Mouse (Mus musculus) hindbrain, embryonic 16.5 days (tissue): ENCODE results near the gene Tlx2. TPM values are rescaled to one million over a fixed set of nuclear protein-coding genes. Genes with fewer than 3 reads are reported as not detected.

ENCODE experiments used
- ATAC-seq: fragments of 200-750 bp; cut with Nextera tagmentation; 2 replicates; pipeline ENCODE4 v1.8.0; 2017; ENCODE audit warnings: moderate TSS enrichment, moderate library complexity
- H3K27ac ChIP-seq: fragments of 300-500 bp; sonication (generic); 2 replicates; pipeline ENCODE4 v1.5.1; 2014; ENCODE audit warnings: low read depth, mild to moderate bottlenecking, control low read depth, low read length, moderate library complexity
- H3K27me3 ChIP-seq: fragments of 300-500 bp; sonication (generic); replicated peaks from 2 replicates; pipeline ENCODE4 v1.6.1; 2014; ENCODE audit warnings: low read length; ENCODE audit not compliant: control insufficient read depth, insufficient read depth
- H3K36me3 ChIP-seq: fragments of 300-500 bp; sonication (generic); 2 replicates; pipeline ENCODE4 v1.6.1; 2014; ENCODE audit warnings: mild to moderate bottlenecking, low read length, moderate library complexity, mixed read lengths; ENCODE audit not compliant: control insufficient read depth, insufficient read depth
- H3K4me1 ChIP-seq: fragments of 300-500 bp; sonication (generic); 2 replicates; pipeline ENCODE4 v1.6.1; 2014; ENCODE audit warnings: low read depth, low read length; ENCODE audit not compliant: control insufficient read depth, insufficient read depth
- H3K4me2 ChIP-seq: fragments of 300-500 bp; sonication (generic); 2 replicates; pipeline ENCODE4 v1.6.1; 2014; ENCODE audit warnings: mild to moderate bottlenecking, low read length, control low read depth, moderate library complexity
- H3K4me3 ChIP-seq: fragments of 300-500 bp; sonication (generic); 2 replicates; pipeline ENCODE4 v1.5.1; 2014; ENCODE audit warnings: mild to moderate bottlenecking, low read length, control low read depth, moderate library complexity
- H3K9ac ChIP-seq: fragments of 300-500 bp; sonication (generic); 2 replicates; pipeline ENCODE4 v1.6.1; 2014; ENCODE audit warnings: low read depth, mild to moderate bottlenecking, control low read depth, low read length, moderate library complexity
- H3K9me3 ChIP-seq: fragments of 300-500 bp; sonication (generic); 2 replicates; pipeline ENCODE4 v1.6.1; 2014; ENCODE audit warnings: mild to moderate bottlenecking, low read length, moderate library complexity; ENCODE audit not compliant: control insufficient read depth
- WGBS: fragments of 180-500 bp; shearing (Covaris S2); extraction: QIAGEN DNeasy Blood & Tissue Kit; methylation state at CpG from one replicate; pipeline ENCODE4 v1.1.7; 2014; 5-methylcytosine and 5-hydroxymethylcytosine counted together
- polyA plus RNA-seq: library from polyadenylated mRNA; unstranded; fragments of >200 nt; fragmentation: Nextera tagmentation; extraction: Ambion mirVana; gene quantifications from 2 replicates; pipeline ENCODE4 v1.2.1, GENCODE M21; 2015

Tlx2 gene
- polyA plus RNA-seq: 0.16 and 0.40 TPM in 2 replicates

DNA sequence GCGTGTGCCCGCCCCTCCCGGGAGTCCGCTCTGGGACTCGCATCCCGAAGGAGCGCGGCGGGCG, at the start of gene Tlx2:
Gene Tlx2 (minus strand): TSS at position 47 of the 64 bp plus-strand sequence.
- WGBS: 0% methylated on average over 10 of the region's 10 CpGs
- Histone ChIP-seq H3K4me2 (no peak within 1 kb of the TSS; the same call in 1 of the 2 replicates), H3K9ac (no peak within 1 kb of the TSS)

DNA sequence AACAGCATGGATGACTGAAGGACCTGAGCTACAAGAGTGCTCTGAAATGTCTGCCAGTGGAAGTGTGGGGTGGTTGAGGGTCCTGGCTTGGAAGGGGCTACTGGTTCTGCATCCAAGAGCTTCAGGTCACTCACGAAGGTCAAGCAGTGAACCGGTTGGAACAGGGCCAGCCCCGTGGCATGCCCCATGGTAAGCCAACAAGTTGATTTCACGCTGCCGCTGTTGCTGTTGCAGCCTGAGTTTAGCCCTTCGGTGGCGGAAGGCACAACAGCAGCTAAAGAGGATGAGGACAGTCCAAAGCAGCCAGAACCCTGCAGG, 49.6 kb upstream of the Tlx2 start:
- peaks cover 14% of the 10 kb centered on the region; the same call in 1 of the 2 replicates for H3K36me3 ChIP-seq
- no peak overlapping the region; the same call in 1 of the 2 replicates for H3K9ac ChIP-seq
- H3K27me3 ChIP-seq: no peaks in the 10 kb centered on the region
- 55% methylated on average over 7 of the region's 7 CpGs for WGBS
- H3K4me1 ChIP-seq: peaks cover 55% of the 10 kb centered on the region
- no peak overlapping the region for H3K4me3 ChIP-seq
- peak overlapping the region; percentile 98 for H3K4me2 ChIP-seq
- H3K9me3 ChIP-seq: no peaks in the 10 kb centered on the region
- H3K27ac ChIP-seq: no peak overlapping the region
- no peak for ATAC-seq

More for the DNA sequence above, at the start of gene Tlx2:
- Histone ChIP-seq H3K36me3 (no peaks in the 10 kb centered on the region), H3K9me3 (no peaks in the 10 kb centered on the region), H3K4me1 (peaks cover 7% of the 10 kb centered on the region; the same call in 1 of the 2 replicates), H3K27ac (no peak within 1 kb of the TSS), H3K4me3 (peak within 1 kb of the TSS; percentile 17; the same call in 1 of the 2 replicates), H3K27me3 (peaks cover 75% of the 10 kb centered on the region)
- ATAC-seq: no peak

DNA sequence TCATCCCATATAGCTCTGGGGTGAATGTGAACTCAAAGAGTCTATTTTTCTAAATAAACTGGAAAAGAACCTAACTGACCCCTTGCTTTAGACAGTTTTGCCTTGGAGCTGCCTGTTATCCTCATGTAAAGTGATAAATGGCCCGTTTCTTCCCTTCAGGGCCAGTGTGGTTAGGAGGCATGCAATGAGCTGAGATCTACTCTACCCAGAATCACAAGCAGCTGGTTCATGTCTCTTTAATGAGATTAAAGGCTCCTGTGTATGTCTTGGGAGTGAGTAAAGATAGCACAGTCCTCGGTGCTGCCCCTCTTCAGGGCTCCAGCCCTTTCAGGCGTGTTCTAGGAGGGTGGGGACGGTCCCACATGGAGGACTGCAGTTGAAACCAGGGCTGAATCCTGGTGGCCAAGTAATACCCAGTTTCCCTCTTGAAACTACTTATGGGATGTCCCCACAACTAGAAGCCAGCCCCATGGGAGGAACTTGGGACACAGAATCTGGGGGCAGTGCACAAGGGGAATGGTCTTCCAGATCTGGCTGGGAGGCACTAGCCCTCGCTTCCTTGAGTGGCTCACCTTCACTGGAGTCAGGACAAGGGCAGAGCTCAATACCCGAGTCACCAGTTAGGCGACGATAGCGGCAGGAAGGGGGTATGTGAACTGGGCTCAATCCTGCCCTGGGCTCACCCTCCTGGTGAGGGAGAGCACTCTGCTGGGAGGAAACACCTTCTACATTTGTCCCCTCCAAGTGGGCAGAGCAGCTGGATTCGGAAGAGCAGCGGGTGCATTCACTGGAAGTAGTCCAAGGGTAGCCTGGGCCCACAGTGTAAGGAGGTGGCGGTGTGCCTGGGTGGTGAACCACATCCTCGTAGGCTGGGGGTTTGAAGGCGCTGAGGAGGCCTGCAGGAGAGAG, 49.0 kb upstream of the Tlx2 start:
- Histone ChIP-seq H3K4me3 (no peak overlapping the region), H3K9me3 (no peaks in the 10 kb centered on the region), H3K27ac (no peak overlapping the region), H3K4me1 (peaks cover 53% of the 10 kb centered on the region), H3K4me2 (no peak overlapping the region; the same call in 1 of the 2 replicates), H3K9ac (no peak overlapping the region), H3K36me3 (peaks cover 14% of the 10 kb centered on the region; the same call in 1 of the 2 replicates), H3K27me3 (no peaks in the 10 kb centered on the region)
- 84% methylated on average over 14 of the region's 14 CpGs for WGBS
- no peak for ATAC-seq

DNA sequence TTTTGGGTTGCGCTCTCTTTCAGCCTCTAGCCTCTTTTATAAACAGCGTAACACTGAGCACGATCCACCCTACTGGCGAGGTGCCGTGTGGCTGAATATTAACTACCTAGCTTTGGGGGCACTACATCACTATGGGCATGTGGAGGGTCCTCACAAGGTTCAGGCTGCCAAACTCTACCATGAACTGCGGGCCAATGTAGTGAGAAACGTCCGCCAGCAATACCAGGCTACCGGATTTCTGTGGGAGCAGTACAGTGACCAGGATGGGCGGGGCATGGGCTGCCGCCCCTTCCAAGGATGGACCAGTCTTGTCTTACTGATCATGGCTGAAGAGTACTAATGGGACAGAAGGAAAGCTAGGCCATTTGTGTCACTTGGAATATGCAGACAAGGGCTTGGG, 48.3 kb upstream of the Tlx2 start:
- H3K27me3 ChIP-seq: no peaks in the 10 kb centered on the region
- H3K9me3 ChIP-seq: no peaks in the 10 kb centered on the region
- ATAC-seq: no peak
- H3K27ac ChIP-seq: no peak overlapping the region
- no peak overlapping the region for H3K9ac ChIP-seq
- no peak overlapping the region for H3K4me2 ChIP-seq
- H3K4me3 ChIP-seq: no peak overlapping the region
- WGBS: 78% methylated on average over 11 of the region's 11 CpGs
- H3K36me3 ChIP-seq: peaks cover 12% of the 10 kb centered on the region; the same call in 1 of the 2 replicates
- peaks cover 49% of the 10 kb centered on the region for H3K4me1 ChIP-seq

DNA sequence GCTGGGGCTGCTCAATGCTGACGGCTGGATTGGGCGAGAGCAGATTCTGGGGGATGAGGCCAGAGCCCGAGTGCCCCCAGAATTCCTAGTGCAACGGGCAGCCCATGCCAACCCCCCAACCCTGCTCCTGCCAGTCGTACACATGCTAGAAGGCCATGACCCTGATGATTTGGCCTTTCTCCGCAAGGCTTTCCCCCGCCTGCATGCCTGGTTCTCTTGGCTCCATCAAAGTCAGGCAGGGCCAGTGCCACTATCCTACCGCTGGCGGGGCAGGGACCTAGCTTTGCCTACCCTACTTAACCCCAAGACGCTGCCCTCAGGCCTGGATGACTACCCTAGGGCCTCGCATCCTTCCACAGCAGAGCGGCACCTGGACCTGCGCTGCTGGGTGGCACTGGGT, 47.5 kb upstream of the Tlx2 start:
- Histone ChIP-seq H3K4me1 (peaks cover 43% of the 10 kb centered on the region), H3K9me3 (no peaks in the 10 kb centered on the region), H3K36me3 (peaks cover 12% of the 10 kb centered on the region; the same call in 1 of the 2 replicates), H3K4me3 (no peak overlapping the region), H3K27me3 (no peaks in the 10 kb centered on the region), H3K9ac (no peak overlapping the region), H3K27ac (0 out of 2 replicates have a peak overlapping the region, but pooled peaks have one; percentile 10), H3K4me2 (no peak overlapping the region)
- no peak for ATAC-seq
- 92% methylated on average over 13 of the region's 13 CpGs for WGBS

DNA sequence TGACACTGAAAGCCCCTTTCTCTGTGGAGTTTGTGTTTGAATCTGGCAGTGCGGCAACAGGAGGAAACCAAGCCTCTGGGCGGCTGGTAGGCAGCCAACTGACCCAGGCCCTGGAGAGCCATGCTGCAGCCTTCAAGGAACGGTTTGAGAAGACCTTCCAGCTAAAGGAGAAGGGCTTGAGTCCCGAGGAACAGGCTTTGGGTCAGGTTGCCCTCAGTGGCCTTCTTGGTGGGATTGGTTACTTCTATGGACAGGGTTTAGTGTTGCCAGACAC, 47.0 kb upstream of the Tlx2 start:
- no peak overlapping the region for H3K9ac ChIP-seq
- 82% methylated on average over 4 of the region's 4 CpGs for WGBS
- peaks cover 38% of the 10 kb centered on the region for H3K4me1 ChIP-seq
- no peaks in the 10 kb centered on the region for H3K27me3 ChIP-seq
- H3K9me3 ChIP-seq: no peaks in the 10 kb centered on the region
- no peak for ATAC-seq
- H3K27ac ChIP-seq: no peak overlapping the region
- H3K4me3 ChIP-seq: no peak overlapping the region
- no peak overlapping the region for H3K4me2 ChIP-seq
- H3K36me3 ChIP-seq: peaks cover 12% of the 10 kb centered on the region; the same call in 1 of the 2 replicates

DNA sequence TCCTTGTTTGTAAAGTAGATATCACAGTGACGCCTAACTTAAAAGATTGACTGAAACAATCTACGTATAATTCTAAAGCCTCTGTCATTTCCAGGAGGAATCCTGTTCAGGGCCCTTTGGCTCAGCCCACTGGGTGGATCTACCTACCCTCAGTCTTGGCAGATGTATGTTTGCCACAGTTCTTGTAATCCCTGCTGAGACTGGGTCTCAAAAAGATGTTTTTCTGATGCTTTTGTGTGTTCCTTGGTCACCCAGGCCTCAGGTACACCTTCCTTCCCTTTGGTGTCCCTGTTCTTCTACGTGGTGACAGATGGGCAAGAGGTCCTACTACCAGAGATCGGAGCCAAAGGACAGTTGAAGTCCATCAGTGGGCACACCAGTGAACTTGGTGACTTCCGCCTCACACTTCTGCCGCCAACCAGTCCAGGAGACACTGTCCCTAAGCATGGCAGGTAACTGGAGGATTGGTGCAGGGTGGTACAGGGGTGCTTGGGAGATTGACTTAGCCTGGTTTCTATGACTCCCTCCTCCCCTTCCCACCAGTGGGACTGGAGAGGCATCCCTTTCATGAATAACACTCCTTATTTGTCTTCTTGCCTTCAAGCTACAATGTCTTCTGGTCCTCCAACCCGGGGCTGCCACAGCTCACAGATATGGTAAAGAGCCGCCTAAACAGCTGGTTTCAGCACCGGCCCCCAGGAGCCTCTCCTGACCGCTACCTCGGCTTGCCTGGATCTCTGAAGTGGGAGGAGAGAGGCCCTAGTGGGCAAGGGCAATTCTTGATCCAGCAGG, 46.5 kb upstream of the Tlx2 start:
- Histone ChIP-seq H3K27me3 (no peaks in the 10 kb centered on the region), H3K27ac (no peak overlapping the region), H3K36me3 (peaks cover 12% of the 10 kb centered on the region; the same call in 1 of the 2 replicates), H3K9me3 (no peaks in the 10 kb centered on the region), H3K4me2 (peak overlapping the region; percentile 79), H3K4me1 (peaks cover 34% of the 10 kb centered on the region), H3K9ac (peak overlapping the region; percentile 98), H3K4me3 (peak overlapping the region; percentile 95)
- WGBS: 74% methylated on average over 11 of the region's 11 CpGs
- no peak for ATAC-seq

DNA sequence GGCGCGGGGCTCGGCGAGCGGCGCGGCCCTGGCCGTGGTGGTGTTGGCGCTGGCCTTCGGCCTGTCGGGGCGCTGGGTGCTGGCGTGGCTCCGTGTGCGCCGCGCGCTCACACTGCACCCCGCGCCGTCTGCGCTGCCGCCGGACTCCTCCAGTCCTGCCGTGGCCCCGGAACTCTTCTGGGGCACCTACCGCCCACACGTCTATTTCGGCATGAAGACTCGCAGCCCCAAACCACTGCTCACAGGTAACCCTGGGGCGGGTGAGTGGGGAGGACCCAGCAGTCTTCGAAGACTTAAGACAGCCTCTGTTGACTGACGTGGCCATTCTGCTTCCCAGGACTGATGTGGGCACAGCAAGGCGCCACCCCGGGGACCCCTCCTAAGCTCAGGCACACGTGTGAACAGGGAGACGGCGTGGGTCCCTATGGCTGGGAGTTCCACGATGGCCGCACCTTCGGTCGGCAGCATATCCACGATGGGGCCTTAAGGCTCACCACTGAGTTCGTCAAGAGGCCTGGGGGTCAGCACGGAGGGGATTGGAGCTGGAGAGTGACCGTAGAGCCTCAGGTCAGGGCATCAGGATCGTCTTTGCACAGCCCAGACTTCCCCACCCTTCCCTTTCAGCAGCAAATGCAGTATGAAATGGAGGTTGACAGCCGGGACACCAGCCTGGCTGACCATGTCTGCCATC, 45.7 kb upstream of the Tlx2 start:
- Histone ChIP-seq H3K36me3 (peaks cover 12% of the 10 kb centered on the region; the same call in 1 of the 2 replicates), H3K27me3 (no peaks in the 10 kb centered on the region), H3K27ac (peak overlapping the region; percentile 87), H3K9ac (peak overlapping the region; percentile 98), H3K4me1 (peaks cover 34% of the 10 kb centered on the region), H3K9me3 (no peaks in the 10 kb centered on the region), H3K4me3 (peak overlapping the region; percentile 95), H3K4me2 (peak overlapping the region; percentile 79)
- under 1% methylated on average over 33 of the region's 48 CpGs for WGBS
- ATAC-seq: peak; percentile 70
